Mouse (Mus musculus) left cerebral cortex, adult 2 months (tissue): ENCODE data around the gene 4933402N03Rik. TPM values are rescaled to one million over a fixed set of nuclear protein-coding genes. Genes with fewer than 3 reads are reported as not detected.

ENCODE experiments used
- DNase-seq, 2 experiments: peaks; one replicate each; pipeline ENCODE4 v3.0.0; 2021 to 2022; ENCODE audit warnings: low spot score in 2 of 2, mixed read lengths in 1 of 2; ENCODE audit errors: extremely low spot score in 1 of 2
- H3K27ac ChIP-seq: fragments of 200-600 bp; 2 replicates; pipeline ENCODE4 v1.8.1; 2022
- H3K4me3 ChIP-seq: fragments of 200-600 bp; 2 replicates; pipeline ENCODE4 v1.8.1; 2022
- CTCF ChIP-seq: fragments of 200-600 bp; IDR thresholded peaks from 2 replicates; pipeline ENCODE4 v1.8.1; 2022; ENCODE audit warnings: antibody characterized with exemption, mild to moderate bottlenecking, moderate library complexity
- intact Hi-C: fragments of 180-260 bp; cut with DNase I; formaldehyde crosslinking; loops from one replicate; pipeline ENCODE4 v1.15.1; 2025
- long read RNA-seq, 2 experiments: library from polyadenylated mRNA; stranded (forward); transcript quantifications; one replicate each; pipeline ENCODE4 v2.0.0; 2021; ENCODE audit warnings: borderline mapping rate in 2 of 2
- total RNA-seq, 2 experiments: library from RNA; stranded (reverse); gene quantifications; 2 replicates each; pipeline ENCODE4 v1.2.3; 2021

Gene 4933402N03Rik
- total RNA-seq: not detected
- long read RNA-seq, experiment 1: 0 reads
- long read RNA-seq, experiment 2: 0 reads

GRCm38 (mm10) chr7:131146214-131146613 is at the start of gene 4933402N03Rik:
Gene 4933402N03Rik (minus strand): TSS chr7:131146314.
- intact Hi-C loops: no loop called here

DNA sequence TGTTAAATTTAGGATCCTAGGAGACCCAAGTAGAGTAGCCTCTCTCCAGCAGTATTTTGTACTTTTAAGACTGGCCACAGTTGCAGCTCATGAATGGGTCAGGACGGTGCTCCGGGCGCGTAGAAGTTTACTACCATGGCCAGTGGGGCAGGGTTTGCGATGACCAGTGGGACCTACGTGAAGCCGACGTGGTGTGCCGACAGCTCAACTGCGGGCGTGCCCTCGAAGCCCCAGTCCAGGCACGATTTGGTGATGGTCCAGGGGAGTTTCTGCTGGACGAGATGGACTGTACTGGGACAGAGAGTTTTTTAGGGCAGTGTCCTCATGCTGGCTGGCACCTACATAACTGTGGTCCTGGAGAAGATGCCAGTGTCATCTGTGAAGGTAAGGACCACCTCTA is 41.9 kb upstream of the 4933402N03Rik start:
- DNase-seq: no peak
- intact Hi-C loops: loop anchor here (5.0 kb wide), 1 partner anchor 144 kb away; the partner anchor contains the start of gene Fam24a
- Histone ChIP-seq H3K4me3 (no peak overlapping the region), H3K27ac (no peak overlapping the region)
- no peak for TF ChIP-seq CTCF

More at GRCm38 (mm10) chr7:131146214-131146613, at the start of gene 4933402N03Rik:
- no peak within 1 kb of the TSS for H3K4me3 ChIP-seq
- DNase-seq: no peak
- H3K27ac ChIP-seq: no peak within 1 kb of the TSS
- TF ChIP-seq CTCF: no peak

DNA sequence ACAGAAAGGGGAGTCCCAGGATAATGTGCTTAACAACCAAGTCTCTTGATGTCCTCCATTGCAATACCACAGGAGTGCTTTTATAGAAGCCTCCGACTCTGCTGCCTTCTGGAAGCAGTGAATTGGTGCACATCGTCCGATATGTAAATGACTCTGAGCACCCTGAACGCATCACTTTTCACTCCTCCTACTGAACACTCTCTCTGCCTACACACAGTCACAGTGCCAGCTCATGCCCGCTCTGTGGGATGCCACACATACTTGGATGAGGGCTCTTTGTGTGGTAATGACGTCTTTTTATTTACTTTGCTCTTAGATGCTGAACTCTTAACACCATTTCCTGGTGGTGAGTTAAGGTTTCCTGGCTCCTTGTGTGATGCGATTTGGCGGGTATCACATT is 40.9 kb upstream of the 4933402N03Rik start:
- intact Hi-C loops: loop anchor here (5.0 kb wide), 1 partner anchor 145 kb away; the partner anchor contains the start of gene Fam24a
- no peak overlapping the region for H3K4me3 ChIP-seq
- H3K27ac ChIP-seq: no peak overlapping the region; the same call in 1 of the 2 replicates
- TF ChIP-seq CTCF: no peak
- DNase-seq: peak; percentile 36 to 55

- DNase-seq: no peak
- no peak overlapping the region for H3K27ac ChIP-seq
- intact Hi-C loops: no loop called here
- H3K4me3 ChIP-seq: no peak overlapping the region
- TF ChIP-seq CTCF: no peak
These were observed 38.2 kb upstream of the 4933402N03Rik start for GRCm38 (mm10) chr7:131184339-131184738.

DNA sequence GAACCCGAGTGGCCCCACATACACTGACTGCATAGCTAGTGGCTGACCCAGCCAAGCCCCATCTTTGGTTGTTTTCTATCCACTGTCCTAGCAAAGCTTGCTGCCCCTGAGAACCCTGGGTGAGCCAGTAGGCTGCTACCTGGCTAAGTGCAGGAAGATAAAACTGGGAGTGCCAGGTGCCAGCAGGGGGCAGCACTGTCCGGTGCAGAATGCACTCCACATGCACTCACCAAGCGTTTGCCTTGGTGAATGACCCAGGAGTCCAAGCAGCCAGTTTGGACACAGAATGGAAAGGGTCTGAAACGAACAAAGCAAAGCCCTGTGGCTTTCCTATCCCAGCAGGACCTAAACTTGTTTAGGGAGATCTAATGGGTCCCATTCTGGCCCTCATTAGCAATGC is 36.6 kb upstream of the 4933402N03Rik start:
- no peak overlapping the region for H3K27ac ChIP-seq
- TF ChIP-seq CTCF: peak; percentile 63
- intact Hi-C loops: no loop called here
- H3K4me3 ChIP-seq: no peak overlapping the region
- no peak for DNase-seq

- intact Hi-C loops: no loop called here
- no peak for TF ChIP-seq CTCF
- Histone ChIP-seq H3K27ac (no peak within 1 kb of the TSS), H3K4me3 (no peak within 1 kb of the TSS)
- no peak for DNase-seq
These were observed 28.0 kb upstream of the 4933402N03Rik start, which contains the start of gene 5430419D17Rik for GRCm38 (mm10) chr7:131174121-131174520. Gene 5430419D17Rik (plus strand): TSS chr7:131174402.

GRCm38 (mm10) chr7:131169099-131169498 is 23.0 kb upstream of the 4933402N03Rik start:
- intact Hi-C loops: no loop called here
- no peak for DNase-seq
- TF ChIP-seq CTCF: no peak
- Histone ChIP-seq H3K4me3 (no peak overlapping the region), H3K27ac (no peak overlapping the region)

GRCm38 (mm10) chr7:131167771-131168170 is 21.7 kb upstream of the 4933402N03Rik start:
- intact Hi-C loops: no loop called here
- DNase-seq: no peak
- no peak for TF ChIP-seq CTCF
- no peak overlapping the region for H3K4me3 ChIP-seq
- H3K27ac ChIP-seq: no peak overlapping the region

- intact Hi-C loops: no loop called here
- no peak for DNase-seq
These were observed 16.1 kb upstream of the 4933402N03Rik start for GRCm38 (mm10) chr7:131162251-131162650.

DNA sequence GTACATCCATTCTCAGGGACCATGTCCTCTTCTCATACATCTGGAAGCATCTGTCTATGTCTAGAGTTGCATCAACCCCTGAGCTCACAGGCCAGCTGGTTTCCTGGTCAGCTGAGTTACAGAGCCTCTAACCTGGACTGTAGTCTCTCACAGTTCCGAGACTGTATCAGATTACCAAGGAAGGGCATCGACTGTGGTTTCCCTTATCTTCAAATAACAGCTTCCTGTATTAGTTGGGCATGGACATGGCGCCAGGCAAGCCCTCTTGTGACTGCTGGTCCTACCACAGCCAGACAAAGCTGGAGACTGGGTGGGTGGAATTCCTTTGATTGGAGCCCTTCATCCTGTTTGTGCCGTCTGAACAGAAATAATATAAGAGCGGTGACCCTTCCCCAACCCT is 6.9 kb upstream of the 4933402N03Rik start:
- H3K27ac ChIP-seq: no peak overlapping the region
- no peak for DNase-seq
- intact Hi-C loops: no loop called here
- H3K4me3 ChIP-seq: no peak overlapping the region
- no peak for TF ChIP-seq CTCF

More at GRCm38 (mm10) chr7:131162251-131162650, 16.1 kb upstream of the 4933402N03Rik start:
- TF ChIP-seq CTCF: no peak
- H3K4me3 ChIP-seq: no peak overlapping the region
- no peak overlapping the region for H3K27ac ChIP-seq

GRCm38 (mm10) chr7:131150179-131150578 is 4.1 kb upstream of the 4933402N03Rik start:
- no peak overlapping the region for H3K27ac ChIP-seq
- no peak for DNase-seq
- no peak overlapping the region for H3K4me3 ChIP-seq
- no peak for TF ChIP-seq CTCF
- intact Hi-C loops: no loop called here

GRCm38 (mm10) chr7:131133181-131133580 is 12.9 kb downstream of the 4933402N03Rik start:
- no peak for DNase-seq
- no peak overlapping the region for H3K4me3 ChIP-seq
- intact Hi-C loops: no loop called here
- no peak overlapping the region for H3K27ac ChIP-seq
- TF ChIP-seq CTCF: no peak

DNA sequence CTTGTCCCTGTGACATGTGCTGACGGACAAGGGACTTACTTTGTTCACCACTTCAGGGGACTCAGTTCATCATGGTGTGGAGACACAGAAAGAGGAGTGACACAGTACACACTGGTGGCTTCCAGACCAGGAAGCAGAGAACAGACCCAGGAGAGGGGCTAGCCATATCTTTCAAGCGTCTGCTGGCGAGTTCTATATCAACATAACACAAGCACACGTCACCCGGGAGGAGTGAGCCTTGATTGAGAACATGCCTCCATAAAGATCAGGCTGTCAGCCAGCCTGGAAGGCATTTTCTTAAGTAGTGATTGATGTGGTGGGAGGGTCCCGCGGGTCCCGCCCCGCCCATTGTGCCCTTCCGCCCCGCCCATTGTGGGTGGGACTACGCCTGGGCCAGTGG is 16.1 kb downstream of the 4933402N03Rik start:
- no peak for DNase-seq
- no peak overlapping the region for H3K4me3 ChIP-seq
- H3K27ac ChIP-seq: no peak overlapping the region
- no peak for TF ChIP-seq CTCF
- intact Hi-C loops: no loop called here
